Mouse (Mus musculus) embryonic fibroblast, embryonic 13.5 days (primary cell): ENCODE data around the gene Pld1.
"Not testable (repeated sequence)": the region's sequence is repeated elsewhere in the genome, so short reads cannot be mapped to it uniquely, and the experiment has no call there.

Experiments used
- CTCF ChIP-seq: IDR thresholded peaks from 2 replicates; pipeline ENCODE4 v1.5.1; 2011; ENCODE audit warnings: mild to moderate bottlenecking, control low read depth, low read length, moderate library complexity, borderline replicate concordance; ENCODE audit not compliant: insufficient read depth
- POLR2A ChIP-seq: IDR thresholded peaks from 2 replicates; pipeline ENCODE4 v1.6.1; 2011; ENCODE audit warnings: low read depth, mild to moderate bottlenecking, control low read depth, low read length, moderate library complexity

- not testable (repeated sequence) for TF ChIP-seq CTCF, POLR2A
Observed at GRCm38 (mm10) chr3:27945397-27945796, 6.9 kb downstream of the Pld1 start.
